Mouse (Mus musculus): ENCODE measurements around the gene Bmf.

- TF ChIP-seq POLR2A (IDR thresholded peaks at IDR 0.05; ENCODE audit: insufficient read length, low read depth) (no peak), POLR2AphosphoS2 (IDR thresholded peaks at IDR 0.05; ENCODE audit: insufficient read length, low read depth) (no peak), TCF3 (IDR thresholded peaks at IDR 0.05; ENCODE audit: insufficient read length, low read depth) (no peak), MAX (IDR thresholded peaks at IDR 0.05; ENCODE audit: low read depth) (no peak), USF1 (IDR thresholded peaks at IDR 0.05; ENCODE audit: low read depth) (no peak), CEBPB (IDR thresholded peaks at IDR 0.05; ENCODE audit: insufficient read depth, poor library complexity, severe bottlenecking) (no peak), E2F4 (IDR thresholded peaks at IDR 0.05; ENCODE audit: insufficient read depth) (no peak), SRF (IDR thresholded peaks at IDR 0.05; ENCODE audit: control insufficient read depth, insufficient read length, low read depth) (no peak)
Measured at GRCm38 (mm10) chr2:118524811-118525210, 24.7 kb downstream of the Bmf start.
